Mouse (Mus musculus): ENCODE measurements around the gene Bach2.

GRCm38 (mm10) chr4:32428738-32429137 lies 190.1 kb downstream of the Bach2 start:
- TF ChIP-seq CTCF (conservative IDR thresholded peaks at IDR 0.05; ENCODE audit: low read length) = no peak
- no peak for TF ChIP-seq NANOG (IDR thresholded peaks at IDR 0.05; ENCODE audit: borderline replicate concordance, low read length)

Data from E14TG2a.4 (cell line).